Mouse (Mus musculus) urinary bladder, postnatal 10 days (tissue): ENCODE measurements around the gene Slc2a9.

Experiments
- DNase-seq: peaks from one replicate; pipeline ENCODE4 v3.0.0; 2022; ENCODE audit warnings: low spot score

Slc2a9 gene

DNA sequence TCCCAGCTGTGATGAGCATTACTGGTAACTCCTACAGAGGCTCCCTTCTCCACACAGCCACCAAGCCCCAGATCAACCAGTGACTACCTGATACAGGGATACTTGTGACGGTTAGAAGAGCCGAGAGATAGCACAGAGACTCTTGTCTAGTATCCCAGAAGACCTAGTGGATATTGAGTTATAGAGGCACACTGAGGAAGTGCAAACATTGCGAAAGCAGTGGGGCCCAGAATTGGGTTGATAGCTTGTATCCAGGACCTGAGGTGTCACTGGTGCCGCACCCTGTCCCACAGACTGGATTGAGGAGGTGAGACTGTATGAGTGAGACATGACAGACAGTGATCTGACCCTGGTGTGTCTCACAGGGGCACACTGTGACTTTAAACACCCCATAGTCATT, at the start of gene Slc2a9:
Slc2a9 (minus strand) TSS at position 152 of the 400 bp plus-strand sequence.
- DNase-seq = no peak

DNA sequence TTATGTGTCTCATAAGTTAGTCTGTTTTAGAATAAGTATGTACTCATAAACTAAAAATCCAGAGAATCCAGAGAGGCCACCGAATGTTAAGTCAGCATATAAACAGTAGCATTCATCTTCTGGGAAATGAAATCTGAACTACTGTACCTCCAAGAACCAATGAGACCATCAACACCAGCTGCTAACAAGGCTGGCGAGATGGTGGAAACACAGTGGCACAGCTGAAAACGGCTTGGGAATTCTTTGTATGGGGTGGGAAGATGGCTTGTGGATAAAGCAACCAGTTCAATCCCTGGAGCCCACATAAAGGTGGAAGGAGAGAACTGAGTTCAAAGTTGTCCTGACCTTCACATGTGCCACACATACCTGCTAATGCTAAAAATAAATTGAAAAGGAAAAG, 49.7 kb upstream of the Slc2a9 start:
- DNase-seq = no peak

DNA sequence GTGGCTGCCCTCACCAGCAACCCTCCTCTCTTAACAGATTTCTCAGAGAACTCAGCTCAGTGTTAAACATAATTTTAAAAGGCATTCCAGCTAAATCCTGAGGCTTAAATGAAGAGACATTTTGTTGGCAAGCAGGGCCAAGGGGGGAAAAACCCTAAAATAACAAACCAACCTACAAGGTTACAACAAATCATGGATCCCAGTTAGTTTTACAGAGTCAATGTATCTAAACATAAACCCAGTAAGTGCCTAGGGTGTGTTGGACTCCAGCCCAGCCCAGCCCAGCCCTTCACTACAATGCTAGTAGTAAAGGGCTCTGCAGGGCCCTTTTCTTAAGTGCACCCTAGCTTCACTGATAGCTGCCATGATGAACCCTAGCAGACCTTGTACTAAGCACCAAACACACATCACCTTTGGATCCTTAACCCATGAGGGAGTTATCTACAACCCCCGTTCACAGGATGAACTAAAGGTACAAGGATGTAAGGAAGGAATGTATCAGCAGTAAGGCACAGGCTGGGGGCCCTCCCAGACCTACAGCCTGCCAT, 47.4 kb upstream of the Slc2a9 start:
- DNase-seq = no peak

DNA sequence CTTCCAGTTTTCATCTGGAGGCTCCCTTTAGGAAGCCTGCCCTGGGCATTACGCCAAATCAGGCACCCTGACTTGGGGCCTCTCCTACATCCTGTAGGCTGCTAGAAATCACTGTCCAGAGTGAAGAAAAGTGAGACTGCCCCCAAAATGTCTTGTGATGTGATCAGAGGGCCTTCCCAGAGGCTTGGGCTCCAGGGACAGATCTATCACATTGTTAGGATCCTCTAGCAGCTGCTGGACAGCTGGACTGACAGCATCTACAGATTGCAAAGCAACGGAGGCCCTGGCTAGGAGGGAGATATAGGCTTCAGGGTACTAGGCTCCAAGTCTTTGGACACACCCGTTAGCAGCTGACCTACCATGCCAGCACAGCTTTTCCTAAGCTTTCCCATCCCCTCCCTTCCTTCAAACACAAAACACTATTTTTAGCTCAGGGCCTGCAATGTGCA, 46.5 kb upstream of the Slc2a9 start:
- DNase-seq = no peak

DNA sequence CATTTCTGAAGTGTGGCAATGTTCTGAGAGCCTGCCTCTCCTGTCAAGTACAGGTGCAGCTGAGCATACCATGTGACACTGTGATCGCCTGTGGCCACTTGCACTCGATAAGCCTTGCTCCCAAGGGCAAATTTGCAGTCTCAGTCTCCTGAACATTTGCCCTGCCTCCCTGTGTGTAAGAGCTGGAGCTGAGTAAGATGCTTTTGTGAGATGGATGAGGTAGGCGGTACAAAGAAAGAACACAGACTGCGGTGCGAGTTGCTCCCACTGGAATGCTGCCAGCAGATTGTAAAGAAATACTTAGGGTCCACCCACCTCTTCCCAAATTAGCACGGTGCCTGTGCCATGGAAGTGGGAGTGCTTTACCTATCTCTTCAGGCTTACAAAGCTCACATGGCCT, 44.4 kb upstream of the Slc2a9 start:
- no peak for DNase-seq

DNA sequence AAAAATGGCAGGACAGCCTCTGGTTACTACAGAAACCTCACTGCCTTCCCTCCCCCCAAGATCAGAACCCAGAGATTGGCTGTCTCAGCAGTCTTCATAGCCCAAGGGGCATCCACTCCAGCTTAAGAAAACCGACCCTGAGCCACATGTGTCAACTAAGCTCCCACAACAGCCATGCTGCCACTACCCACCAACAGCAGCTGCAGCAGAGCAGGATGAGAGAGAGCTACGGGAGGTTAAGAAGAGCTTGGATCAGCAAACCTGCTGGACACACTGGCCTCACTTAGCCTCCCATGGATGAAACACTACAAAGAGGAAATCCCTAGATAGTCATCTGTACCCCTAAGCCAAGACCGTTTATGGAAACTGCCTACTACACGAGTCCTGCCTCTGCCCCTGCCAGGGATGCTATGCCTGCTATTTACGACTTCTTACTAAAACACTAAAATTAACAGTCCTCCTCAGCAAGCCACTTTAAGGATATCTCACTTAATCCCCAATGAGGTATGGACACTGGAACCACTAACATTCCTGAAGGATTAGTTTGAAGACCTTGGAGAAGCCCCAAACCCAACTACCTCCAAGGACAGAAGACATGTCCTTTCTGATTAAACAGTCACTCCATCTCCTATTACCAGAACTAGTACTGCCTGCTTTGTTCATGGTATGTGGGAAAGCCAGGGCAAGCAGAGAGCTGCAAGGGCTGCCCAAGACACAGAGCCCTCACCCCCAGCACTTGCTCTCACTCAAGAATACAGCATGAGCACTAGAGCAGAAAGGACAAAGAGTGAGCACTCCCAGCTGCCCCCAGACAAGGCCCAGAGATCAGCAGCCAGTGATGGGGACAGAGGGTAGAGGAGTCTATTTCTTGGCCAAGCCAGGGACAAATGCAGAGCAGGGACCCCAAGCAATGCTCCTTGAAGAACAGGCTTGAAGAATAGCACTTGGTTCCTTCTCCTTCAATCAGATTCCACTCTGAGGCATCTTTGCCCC, 41.8 kb upstream of the Slc2a9 start:
- no peak for DNase-seq

DNA sequence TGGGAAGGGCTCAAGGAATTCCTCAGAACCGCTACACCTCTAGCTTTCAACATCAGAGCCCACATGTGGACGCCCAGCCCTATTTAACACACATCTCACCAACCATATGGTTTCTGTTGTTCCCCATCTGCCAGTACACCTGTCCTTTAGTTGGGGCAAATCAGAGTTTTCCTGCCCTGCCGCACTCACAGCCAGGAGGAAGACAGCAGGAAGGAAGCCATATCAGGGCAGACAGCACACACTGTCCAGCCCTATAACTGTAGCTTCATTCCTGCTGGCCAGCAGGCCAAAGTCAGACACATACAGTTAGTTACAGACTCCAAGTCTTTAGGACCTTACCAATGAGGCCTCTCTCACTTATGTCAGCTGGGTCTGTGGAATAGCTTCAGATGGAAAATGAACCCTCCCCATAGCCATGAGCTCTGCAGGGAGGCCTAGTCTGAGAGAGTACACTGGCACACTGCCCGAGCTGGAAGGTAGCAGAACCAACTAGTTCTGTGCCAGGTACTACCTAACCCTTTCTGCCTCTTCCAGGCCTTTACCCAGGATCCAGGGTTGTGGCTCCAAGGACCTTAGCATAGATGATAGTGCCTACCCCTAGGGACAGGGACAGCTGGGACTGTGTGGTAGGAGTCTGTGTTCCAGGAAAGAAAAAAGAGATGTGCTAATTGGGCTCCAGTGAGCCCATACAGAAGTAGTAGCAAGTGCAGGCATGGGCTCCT, 40.7 kb upstream of the Slc2a9 start:
- no peak for DNase-seq

DNA sequence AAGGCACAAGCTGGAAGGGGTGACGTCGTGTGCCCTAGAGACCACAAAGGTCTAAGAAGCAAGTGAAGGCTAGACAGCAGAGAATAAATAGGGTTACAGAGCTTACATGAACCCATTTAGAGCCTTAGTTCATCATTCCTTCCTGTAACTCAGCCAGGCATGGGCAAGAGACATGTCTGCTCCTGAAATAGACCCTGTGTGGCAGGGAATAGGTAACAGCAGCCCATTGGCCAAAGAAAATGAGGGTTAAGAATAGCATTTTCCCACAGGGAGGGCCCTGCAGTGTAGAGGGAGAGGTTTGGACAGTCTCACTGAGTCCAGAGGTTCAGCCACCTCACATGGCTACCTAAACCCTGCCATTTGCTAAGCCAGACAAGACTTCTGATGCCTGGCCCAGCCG, 38.8 kb upstream of the Slc2a9 start:
- DNase-seq = no peak

DNA sequence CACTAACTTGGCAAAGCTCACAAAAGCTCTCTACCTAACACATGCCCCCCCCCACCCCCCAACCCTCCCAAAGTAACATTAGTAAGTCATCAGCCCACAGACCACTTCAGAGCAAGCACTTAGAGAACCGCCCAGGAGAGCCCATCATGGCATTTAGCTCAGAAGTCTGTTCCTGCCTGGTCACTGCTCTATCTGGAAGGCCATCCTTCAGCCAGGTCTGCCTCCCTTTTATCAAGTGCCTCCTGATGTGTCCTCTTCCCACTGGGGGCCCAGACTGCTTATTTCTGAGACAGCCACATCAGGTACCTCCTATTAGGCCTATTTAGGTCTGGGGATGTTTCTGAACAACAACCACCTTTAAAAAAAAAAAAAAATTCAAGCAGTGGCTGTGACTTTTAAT, 38.0 kb upstream of the Slc2a9 start:
- no peak for DNase-seq

DNA sequence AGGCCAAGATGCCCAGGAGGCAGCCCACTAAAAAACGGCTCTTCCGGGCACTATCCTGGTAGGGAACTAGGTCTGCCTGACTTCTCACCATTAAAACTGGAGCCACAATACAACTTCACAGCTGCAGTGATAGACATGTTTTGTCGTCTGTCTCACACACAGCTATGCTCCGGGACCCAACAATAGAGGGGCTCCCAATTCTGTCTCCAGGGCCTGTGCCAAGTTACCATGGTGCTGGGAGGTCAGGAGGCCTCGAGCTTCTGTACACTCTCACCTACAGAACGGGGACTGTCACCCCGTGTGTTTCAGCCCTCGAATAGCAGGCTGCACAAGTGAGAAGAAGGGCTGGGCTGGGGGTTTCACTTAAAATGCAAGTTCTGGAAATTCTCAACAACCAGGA, 35.6 kb upstream of the Slc2a9 start:
- DNase-seq = no peak

DNA sequence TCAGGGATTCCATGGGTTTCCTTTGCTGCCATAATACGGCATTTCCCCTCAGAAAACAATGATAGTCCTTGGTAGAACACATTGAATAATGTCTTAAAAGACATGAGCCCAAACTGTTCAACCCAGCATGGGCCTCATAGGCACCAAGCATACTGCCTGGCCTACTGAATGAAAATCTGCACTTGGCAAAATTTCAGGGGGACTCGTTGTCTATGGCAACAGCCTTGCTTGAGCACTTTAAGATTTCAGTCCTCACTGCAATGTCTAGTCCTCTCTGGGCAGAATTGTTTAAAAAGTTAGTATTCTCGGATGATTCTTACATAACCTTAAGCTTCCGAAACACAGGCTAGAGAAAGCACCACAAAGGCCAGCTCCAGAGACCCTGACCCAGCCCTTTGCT, 34.9 kb upstream of the Slc2a9 start:
- no peak for DNase-seq

DNA sequence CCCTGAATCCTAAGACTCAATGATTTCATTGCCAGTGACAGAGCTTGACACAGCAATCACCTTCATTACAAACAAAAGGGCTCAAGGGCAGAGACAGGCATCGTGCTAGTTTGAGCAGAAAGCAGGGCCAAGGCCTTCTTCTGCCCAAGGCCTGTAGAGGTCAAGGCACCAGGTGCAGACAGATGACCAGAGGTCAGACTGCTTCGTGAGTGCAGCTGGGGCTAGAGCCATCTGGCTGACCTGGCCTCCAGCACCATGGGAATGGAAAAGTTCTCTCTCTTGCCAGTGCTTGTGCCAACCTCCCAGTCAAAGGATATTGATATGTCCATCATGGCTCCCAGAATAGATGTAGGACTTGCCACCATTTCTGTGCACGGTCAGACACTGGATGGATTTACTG, 33.9 kb upstream of the Slc2a9 start:
- DNase-seq = no peak

DNA sequence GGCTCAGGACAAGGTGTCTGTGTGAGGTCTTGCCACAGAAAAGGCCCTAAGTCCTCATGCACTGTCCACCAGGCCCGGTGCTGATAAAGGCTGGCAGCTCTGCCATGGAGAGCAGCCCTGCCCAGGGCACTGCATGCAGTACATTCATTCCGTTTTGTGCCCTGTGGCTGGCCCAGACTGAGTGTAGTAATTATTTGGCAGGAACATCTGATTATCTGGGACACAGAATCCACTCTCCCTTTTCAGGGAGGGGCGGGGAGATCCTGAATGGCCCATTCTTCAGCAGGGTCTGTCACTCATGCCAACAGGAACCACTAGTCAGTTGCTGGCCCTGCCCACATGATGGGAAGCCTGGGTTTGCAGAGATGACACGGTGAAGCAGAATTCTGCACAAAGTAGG, 29.1 kb upstream of the Slc2a9 start:
- no peak for DNase-seq

DNA sequence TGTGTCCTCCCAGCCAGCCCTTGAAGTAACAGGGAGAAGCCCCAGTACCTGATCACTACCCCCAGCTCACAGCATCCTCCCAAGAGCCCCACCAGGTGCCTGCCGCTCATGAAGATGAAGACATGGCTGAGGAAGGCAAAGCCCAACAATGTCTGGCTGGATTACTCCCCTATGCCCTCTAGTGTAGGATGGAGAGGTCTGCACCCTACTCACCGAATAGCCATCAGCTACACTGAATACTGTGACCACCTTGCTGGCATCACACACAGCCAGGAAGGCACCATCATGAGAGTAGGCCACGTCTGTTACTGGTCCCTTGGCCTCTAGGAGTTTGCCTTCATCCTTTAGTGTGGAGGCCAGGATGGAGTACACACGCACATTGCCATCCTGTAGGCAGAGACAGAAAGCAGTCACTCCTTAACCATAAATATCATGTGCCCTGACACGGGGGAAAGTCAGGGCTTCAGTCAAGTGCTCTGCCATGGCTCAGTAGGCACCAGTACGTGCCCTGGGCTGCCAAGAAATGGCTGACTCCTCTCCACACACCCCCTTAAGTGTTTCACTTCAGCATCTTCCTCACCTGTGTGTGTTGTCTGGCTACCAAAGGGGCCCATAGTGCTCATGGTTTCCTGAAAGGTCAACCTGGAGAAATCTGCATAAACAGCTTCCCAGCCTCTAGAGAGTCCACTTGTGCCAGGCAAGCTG, 26.9 kb upstream of the Slc2a9 start:
- DNase-seq = no peak

DNA sequence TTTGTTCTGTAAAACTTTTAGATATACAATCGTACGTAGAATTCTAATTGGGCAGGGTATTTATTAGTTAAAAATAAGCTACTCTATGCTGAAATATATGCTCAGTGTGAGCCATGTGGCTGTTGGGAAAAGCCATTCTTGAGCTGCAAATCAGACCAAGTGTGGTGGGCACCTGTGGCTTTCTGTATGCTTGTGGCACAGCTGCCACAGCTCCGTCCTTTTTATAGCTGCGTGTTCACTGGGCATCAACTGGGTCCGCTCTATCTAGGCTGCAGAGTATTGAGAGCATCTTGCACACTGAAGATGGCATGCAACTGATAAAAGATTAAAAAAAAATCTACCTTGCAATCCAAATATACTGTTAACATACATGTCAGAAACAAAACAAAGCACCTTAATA, 20.0 kb upstream of the Slc2a9 start:
- DNase-seq = no peak

DNA sequence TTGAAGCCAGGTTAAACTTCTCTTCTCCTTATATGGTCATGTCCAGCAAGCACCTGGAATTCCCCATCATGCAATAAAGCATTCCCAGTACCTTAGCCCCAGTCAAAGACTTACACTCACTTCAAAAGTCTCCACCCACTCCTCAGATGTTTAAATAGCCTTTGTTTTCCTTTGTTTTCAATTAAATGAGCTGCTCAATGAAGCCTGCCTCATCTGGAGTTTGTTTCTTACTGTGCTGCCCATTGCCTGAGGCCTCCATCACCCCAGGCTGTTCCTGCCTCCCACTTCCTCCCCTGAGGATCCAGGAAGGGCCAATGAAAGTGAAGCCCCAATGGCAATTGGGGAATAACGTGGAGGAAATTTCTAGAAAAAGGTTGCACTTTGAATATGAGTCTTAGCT, 17.9 kb upstream of the Slc2a9 start:
- DNase-seq = no peak

DNA sequence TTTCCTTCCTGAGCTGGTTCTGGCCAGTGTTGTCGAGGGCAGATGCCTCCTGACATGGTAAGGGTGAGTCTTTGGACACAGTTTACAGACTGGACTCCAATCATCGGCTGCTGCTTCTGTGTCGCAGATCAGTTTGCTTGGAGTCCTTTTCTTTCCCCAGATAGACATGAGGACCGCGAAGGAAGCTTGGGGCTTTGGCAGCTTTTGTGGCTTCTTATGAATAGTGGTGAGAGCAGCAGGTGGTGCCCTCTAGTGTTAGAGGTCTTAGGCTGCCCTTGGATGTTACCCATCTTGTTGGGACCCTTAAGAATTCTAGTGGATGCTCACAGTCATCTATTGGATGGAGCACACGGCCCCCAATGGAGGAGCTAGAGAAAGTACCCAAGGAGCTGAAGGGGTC, 13.3 kb upstream of the Slc2a9 start:
- no peak for DNase-seq

DNA sequence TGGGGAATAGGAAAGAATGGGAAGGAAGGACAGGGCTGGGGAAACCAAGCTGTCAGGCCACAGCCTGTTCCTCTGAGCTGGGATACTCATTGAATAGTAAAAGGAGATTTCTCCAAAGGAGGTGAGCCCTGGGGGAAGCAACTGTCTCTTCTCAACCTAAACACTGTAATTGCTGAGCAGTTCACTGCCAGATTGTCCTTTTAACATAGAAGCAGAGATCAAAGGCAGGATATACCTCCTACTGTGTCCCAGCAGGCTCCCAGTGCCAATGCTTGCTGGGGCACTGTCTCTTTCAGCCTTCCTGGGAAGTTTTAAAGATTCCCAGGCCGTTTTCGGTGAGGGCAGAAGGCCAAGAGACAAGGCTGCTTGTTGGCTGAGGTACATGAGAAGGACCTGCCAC, 10.0 kb upstream of the Slc2a9 start:
- no peak for DNase-seq

DNA sequence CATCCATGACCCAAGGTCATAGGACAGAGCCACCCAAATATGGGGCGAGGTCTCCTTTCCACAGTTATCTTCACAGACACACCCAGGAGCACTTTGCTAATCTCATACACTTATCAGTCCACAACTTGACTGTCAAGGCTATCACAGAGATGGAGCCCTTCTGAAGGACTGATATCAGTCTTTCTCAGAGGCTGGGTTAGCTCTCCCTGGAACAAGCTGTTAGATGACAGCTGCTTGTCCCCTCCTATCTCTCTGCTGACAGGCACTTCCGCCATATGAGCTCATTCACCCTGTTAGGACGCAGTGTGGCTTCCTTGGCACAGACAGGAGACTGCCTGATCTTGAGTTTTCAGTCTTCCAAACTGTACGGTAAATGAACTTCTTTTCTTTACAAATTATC, 6.6 kb upstream of the Slc2a9 start:
- DNase-seq = no peak

DNA sequence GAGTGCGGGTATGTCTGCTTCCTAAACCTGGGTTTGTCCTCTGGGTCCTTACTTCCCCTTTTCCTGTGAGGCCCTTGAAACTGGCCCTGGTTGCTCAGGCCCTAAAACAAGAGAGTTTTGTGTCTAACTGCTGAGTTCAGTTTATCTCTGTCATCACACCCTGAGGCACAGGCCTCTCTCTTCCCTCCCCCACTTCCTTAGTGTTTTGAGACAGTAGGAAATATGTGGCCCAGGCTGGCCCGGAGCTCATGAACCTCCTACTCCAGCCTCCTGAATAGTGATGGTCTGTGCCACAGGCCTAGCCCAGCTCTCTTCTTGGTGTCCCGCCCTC, 2.5 kb upstream of the Slc2a9 start:
- DNase-seq = no peak

DNA sequence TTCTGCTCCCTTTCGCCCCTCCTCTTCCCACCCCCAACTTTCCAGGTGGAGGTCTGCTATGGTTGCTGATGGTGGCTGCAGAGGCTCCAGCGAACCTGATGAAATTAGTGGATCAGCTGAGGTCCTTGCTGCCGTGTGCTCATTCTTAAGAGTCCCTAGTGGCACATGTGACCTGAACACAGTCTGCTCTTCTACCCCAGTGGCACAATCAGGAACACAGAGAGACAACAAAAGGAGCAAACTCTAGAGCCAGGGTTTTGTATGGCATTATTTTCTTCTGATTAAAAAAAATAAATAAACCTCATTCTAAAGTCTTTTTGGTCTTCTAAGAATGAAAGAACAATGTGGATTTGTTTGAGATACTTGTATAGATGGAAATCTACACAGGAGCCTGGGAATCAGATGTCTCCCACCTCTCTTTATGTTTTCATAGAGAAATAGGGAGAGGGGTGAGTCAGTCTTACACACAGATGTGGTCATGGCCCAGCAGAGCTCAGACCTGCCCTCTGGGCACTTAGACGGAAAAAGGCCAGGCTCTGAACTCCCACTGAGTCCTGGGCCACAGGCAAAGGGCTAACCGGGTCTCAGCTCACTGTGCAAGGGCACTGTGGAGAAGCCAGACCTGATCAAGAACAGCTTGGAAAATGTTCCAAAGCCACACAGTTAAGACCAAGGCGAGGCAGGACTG, 1.9 kb upstream of the Slc2a9 start:
- DNase-seq = no peak

DNA sequence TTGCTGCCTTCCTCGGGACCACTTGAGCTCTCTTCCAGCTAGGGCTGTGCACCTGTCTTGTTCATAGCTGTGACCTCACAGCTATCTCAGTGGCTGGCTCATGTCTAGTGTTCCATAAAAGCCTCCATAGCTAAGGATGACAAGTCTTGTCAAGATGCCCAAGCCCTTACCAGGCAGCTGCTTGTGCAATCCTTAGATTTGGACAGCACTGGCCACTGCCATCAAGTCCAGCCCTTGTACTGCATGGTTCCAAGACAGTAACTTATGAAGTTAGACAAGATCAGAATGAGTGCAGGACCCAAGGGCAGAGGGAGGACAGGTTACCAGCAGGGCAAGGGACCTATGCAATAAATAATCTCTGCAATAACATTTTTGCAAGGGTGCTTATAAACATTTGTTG, 1.2 kb upstream of the Slc2a9 start:
- no peak for DNase-seq
